Comparison of ENCODE assay signal across 8 mouse cellular contexts in genomic region chr6:87997706-87998265, GRCm38 (mm10). TPM values are rescaled to one million over a fixed set of nuclear protein-coding genes. Genes with fewer than 3 reads are reported as not detected.
DNase-seq lines count a peak whose midpoint lies in the region; ATAC-seq and TF ChIP-seq lines count a peak whose summit lies in the region.

No protein-coding gene starts in this region.

- H3K36me3 ChIP-seq in heart, embryonic 12.5 days, result peaks cover 41% of the 10 kb centered on the region
- peaks cover 37% of the 10 kb centered on the region for H3K36me3 ChIP-seq in kidney, embryonic 14.5 days (ENCODE audit: control insufficient read depth, insufficient read depth, low read length)
- H3K36me3 ChIP-seq in myocyte (ENCODE audit: control insufficient read depth, insufficient read depth), result peaks cover 22% of the 10 kb centered on the region

- H3K4me1 ChIP-seq in heart, embryonic 12.5 days (replicated peaks), result peaks cover 35% of the 10 kb centered on the region
- peaks cover 9% of the 10 kb centered on the region; the same call in 1 of the 2 replicates for H3K4me1 ChIP-seq in kidney, embryonic 14.5 days (ENCODE audit: control insufficient read depth, insufficient read depth, low read length)

- peak; percentile 96 for DNase-seq in heart, adult 11 months
- peak; percentile 66 to 84 for DNase-seq in cerebellum, postnatal 4 days (ENCODE audit: low spot score in 2 of 2)
- peak; percentile 77 for DNase-seq in gastrocnemius, postnatal 14 days
- peak; percentile 79 for DNase-seq in liver
- DNase-seq in spleen, postnatal 36 days (ENCODE audit: low spot score in 2 of 2), result peak; percentile 67 to 69

- H3K4me3 ChIP-seq in heart, embryonic 12.5 days, result no peak overlapping the region
- no peak overlapping the region for H3K4me3 ChIP-seq in kidney, embryonic 14.5 days (ENCODE audit: low read length)
- H3K4me3 ChIP-seq in myocyte, result no peak overlapping the region

- no peak overlapping the region for H3K4me2 ChIP-seq in heart, embryonic 12.5 days
- H3K4me2 ChIP-seq in kidney, embryonic 14.5 days (replicated peaks; ENCODE audit: low read depth, low read length), result no peak overlapping the region
- H3K4me2 ChIP-seq in myocyte (ENCODE audit: low read depth), result no peak overlapping the region

- no peak overlapping the region for H3K9ac ChIP-seq in heart, embryonic 12.5 days
- H3K9ac ChIP-seq in kidney, embryonic 14.5 days (ENCODE audit: low read depth, low read length), result no peak overlapping the region

- WGBS in heart, embryonic 12.5 days, result 63% methylated on average over 7 of the region's 7 CpGs
- 61% methylated on average over 7 of the region's 7 CpGs for WGBS in kidney, embryonic 14.5 days

- intact Hi-C loops in gastrocnemius, postnatal 14 days (cut with DNase I; ENCODE audit: low total_unique reads), result no loop called here

- no peak overlapping the region for H3ac ChIP-seq in myocyte (ENCODE audit: control insufficient read depth, insufficient read length)

- no peak for TF ChIP-seq POLR2A in myocyte (IDR thresholded peaks at IDR 0.05; ENCODE audit: insufficient read length, low read depth)

- ATAC-seq in heart, embryonic 12.5 days (ENCODE audit: insufficient number of reproducible peaks, low FRiP score), result no peak
- ATAC-seq in kidney, embryonic 14.5 days (ENCODE audit: low FRiP score, low TSS enrichment), result peak; percentile 32; the same call in 1 of the 2 replicates

- no peaks in the 10 kb centered on the region for H3K27me3 ChIP-seq in heart, embryonic 12.5 days (replicated peaks)
- no peaks in the 10 kb centered on the region for H3K27me3 ChIP-seq in kidney, embryonic 14.5 days (ENCODE audit: control insufficient read depth, insufficient read depth, low read length)
- H3K27me3 ChIP-seq in myocyte (ENCODE audit: control insufficient read depth, insufficient read depth, insufficient read length), result no peaks in the 10 kb centered on the region

- H3K9me3 ChIP-seq in heart, embryonic 12.5 days (replicated peaks), result no peaks in the 10 kb centered on the region
- no peaks in the 10 kb centered on the region for H3K9me3 ChIP-seq in kidney, embryonic 14.5 days (ENCODE audit: control insufficient read depth, low read length)

- no peaks in the 10 kb centered on the region for H3K79me2 ChIP-seq in myocyte (ENCODE audit: control insufficient read depth, insufficient read depth)

- no peak overlapping the region for H3K27ac ChIP-seq in heart, embryonic 12.5 days (ENCODE audit: poor library complexity, severe bottlenecking)
- no peak overlapping the region for H3K27ac ChIP-seq in kidney, embryonic 14.5 days (ENCODE audit: low read depth, low read length)

TF ChIP-seq in myocyte, 11 proteins besides CTCF, POLR2A, EP300 and RAD21:
- TF ChIP-seq USF1 (IDR thresholded peaks at IDR 0.05; ENCODE audit: low read depth) (peak; percentile 47), MAX (IDR thresholded peaks at IDR 0.05; ENCODE audit: low read depth) (no peak)

RNA-seq across cellular contexts. Expression of gene H1fx, which starts 16.3 kb away (rescaled TPM):
- polyA plus RNA-seq in heart, embryonic 12.5 days (2016; fragmentation: Nextera tagmentation; extraction: Ambion mirVana), result 32.6 and 34.0 TPM in 2 replicates
- total RNA-seq in gastrocnemius, postnatal 14 days (2021), result 1 to 10 TPM; 7.4 to 7.8 TPM
- 38.2 and 45.8 TPM in 2 replicates for polyA plus RNA-seq in kidney, embryonic 14.5 days (2014; fragmentation: Nextera tagmentation; extraction: Ambion mirVana)
- 84.3 TPM for polyA plus RNA-seq in myocyte (2012; fragmentation: generic; extraction: Trizol)

RNA-seq across cellular contexts. Expression of gene Rab7, which starts 47.3 kb away (rescaled TPM):
- 202 and 207 TPM in 2 replicates for polyA plus RNA-seq in heart, embryonic 12.5 days (2016; fragmentation: Nextera tagmentation; extraction: Ambion mirVana)
- total RNA-seq in gastrocnemius, postnatal 14 days (2021), result 100 to 1,000 TPM; 208 to 236 TPM
- 151 and 222 TPM in 2 replicates for polyA plus RNA-seq in kidney, embryonic 14.5 days (2014; fragmentation: Nextera tagmentation; extraction: Ambion mirVana)
- polyA plus RNA-seq in myocyte (2012; fragmentation: generic; extraction: Trizol), result 181 TPM
